Mouse (Mus musculus) gastrocnemius, postnatal 10 days (tissue): ENCODE measurements around the gene Arsb. TPM values are rescaled to one million over a fixed set of nuclear protein-coding genes. Genes with fewer than 3 reads are reported as not detected.

ENCODE experiments used
- DNase-seq: peaks from one replicate; pipeline ENCODE4 v3.0.0; 2021; ENCODE audit warnings: mixed read lengths
- total RNA-seq, 2 experiments: library from RNA; stranded (reverse); gene quantifications; 2 replicates each; pipeline ENCODE4 v1.2.3; 2021

Arsb gene
- total RNA-seq, 2 experiments from 2014 or later = 10.6 to 22.1 TPM

DNA sequence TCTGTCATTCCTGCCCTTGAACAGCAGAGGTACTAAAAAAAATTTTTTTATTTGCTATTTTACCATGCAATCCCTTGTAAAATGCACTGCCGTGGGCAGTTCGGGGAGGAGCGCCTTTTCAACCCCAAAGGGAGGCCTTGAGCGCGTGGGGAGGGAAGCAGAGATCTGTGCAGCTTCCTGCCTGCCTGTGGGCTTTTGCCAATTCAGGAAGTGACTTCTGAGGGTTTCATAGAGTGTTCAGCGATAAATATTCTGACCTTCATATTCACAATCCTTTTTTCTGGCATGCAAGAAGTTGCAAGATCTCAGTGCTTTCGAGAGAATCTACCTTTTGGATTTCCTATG, 151.1 kb downstream of the Arsb start:
- no peak for DNase-seq

DNA sequence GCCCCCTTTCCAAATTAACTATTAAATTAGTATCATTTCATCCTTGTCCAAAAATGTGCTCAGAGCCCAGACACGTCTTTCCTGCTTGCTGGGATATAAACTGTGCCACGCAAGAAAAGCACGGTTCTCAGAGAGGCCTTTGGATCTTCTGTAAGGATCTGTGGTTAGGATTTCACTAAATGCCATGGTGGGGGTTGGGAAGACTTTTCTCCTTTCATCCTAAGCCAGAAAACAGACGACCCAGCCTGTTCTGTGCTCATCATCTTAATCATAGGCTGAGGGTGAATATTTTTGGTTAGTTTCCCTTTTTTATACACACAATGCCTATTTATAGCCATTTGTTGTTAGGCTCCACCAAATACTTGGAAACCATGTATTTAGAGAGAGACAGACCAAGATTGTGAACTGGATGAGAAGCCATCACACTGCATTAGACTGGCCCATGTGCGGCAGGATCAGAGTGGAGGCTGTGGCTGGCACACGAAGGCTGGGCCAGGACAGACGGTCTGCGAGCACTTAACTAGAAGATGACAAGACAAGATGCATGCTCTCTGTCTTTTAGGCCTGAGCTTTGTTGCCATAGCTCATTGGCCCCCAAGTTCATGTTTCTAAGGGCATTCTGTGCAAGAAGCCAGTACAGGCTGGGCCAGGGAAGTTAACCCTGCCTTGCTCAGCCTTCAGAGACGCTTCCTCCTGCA, 153.5 kb downstream of the Arsb start:
- no peak for DNase-seq

DNA sequence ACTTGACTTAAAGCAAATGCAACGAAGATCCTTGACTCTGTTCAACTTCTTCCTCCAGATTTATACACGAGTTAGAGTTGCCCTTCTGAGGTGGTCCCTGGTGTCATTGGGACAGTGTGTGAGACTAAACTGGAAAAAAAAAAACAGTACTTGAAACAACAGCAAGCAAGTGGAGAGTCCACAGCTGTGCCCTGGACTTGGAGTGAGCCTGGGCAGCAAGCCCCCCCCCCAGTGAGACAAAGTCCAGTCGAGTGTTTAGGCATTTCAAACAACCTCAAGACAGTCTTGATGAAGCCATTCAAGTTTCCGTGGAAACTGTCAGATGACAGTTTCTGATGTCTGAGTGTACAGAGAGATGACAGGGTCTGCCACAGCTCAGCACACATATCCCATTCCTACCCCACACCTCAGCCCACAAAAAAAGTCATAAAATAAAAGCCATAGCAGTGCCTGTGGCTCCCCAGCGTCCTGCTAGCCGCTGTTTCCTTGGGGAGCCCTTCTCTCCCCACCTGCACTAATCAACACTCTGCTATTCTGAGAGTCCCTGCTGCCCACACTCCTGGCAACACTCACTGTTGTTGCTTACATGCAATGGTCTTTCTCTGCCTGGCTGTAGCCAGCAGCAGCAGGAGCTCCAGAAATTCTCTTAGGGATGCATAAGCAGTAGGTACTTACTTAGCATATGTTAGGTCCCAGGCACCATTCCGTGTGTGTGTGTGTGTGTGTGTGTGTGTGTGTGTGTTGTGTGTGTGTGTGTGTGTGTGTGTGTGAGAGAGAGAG, 159.3 kb downstream of the Arsb start:
- no peak for DNase-seq

DNA sequence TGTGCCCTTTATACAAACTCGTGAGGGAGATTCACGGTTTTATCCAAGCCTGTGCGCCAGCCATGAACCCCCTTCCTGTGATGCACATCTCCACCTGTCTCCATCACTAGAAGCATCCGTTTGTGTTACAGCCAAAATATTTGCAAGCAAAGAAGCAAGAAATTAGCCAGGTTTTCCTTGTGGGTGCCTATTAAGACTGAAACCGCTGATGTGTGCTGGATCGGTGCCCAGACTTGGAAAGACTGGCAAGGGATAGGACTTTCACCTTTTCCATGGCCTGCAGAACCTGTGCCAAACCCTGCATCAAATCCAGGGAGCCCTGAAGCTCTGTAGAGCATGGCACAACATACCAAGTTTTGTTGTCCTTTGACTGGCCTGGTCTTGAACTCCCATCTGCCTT, 165.0 kb downstream of the Arsb start:
- DNase-seq = no peak

DNA sequence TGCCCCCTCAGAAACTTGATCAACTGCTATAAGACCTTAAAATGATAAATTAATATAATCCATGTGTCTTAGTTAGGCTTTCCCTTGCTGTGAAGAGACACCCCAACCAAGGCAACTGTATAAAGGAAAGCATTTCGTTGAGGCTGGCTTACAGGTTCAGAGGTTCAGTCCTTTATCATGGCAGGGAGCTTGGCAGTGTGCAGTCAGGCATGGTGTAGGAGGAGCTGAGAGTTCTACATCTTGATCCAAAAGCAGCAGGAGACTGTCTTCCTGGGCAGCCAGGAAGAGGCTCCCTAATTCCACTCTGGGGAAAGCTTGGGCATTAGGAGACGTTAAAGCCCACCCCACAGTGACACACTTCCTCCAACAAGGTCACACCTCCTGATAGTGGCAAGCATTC, 166.7 kb downstream of the Arsb start:
- DNase-seq = no peak

DNA sequence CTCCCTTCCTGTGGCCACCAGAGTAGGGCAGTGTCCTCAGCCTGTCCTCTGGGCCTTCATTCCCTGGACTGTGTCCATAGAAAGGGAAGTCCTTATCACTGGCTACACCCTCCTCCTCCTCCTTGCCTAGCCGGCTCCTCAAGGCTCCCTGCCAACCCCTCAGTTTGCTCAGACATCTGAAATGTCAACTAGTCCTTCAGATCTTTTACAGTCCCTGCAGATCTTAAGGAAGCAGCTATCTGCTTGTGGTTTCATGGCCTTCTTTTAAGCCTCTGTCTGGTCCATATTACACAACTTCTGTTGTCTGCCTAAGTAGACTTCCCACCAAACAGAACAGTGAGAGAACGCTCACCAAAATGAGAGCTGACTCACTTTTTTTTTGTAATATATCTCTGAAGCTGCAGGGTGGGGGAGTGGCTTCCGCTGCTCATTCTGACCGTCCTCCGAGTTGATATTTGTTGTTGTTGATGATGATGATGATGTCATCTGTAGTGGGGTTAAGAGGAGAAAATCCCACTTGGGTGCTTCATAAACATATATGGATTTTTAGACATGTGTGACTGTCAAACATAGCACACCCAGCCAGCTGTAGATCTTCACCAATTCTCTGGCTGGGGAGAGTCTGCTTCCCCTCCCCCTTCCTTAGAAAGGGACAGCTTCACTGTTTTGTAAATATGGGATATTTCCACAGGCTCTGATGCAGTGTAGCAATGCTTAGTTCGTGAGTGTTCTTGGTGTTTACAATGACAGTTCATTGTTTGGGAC, 168.1 kb downstream of the Arsb start:
- peak; percentile 32 for DNase-seq

DNA sequence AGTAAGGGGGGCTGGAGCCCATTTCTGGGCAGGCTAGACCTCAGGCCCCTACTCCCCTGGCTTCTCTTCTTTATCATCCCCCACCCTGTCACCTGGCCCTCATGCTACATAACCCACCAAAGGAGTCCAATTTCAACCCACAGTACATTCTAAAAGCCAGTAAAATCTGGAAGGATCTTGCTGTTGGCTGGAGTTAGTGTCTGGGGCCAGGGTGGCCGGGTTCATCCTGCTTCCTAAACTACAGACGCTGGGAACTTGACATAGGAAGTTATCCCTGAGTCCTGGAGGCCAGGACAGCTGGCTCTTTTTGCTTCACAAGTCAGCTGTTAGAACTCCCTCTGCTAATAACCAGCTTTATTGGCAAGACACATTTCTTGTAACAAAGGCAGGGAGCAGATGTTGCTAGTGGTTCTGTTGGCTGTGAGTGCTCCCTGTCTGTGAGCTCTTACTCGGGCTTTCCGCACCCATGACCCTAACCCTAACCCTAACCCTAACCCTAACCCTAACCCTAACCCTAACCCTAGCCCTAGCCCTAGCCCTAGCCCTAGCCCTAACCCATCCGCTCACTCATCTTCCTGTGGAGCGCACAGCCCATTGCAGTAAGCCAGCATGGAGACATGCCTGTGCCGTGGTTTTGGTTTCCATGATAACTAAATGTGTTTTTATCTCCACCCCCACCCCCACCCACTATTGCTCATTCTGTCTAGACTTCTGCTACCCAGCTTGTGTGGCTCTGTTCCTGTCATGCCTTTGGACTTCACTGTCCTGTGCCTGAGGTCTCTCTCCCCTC, 169.5 kb downstream of the Arsb start:
- no peak for DNase-seq

DNA sequence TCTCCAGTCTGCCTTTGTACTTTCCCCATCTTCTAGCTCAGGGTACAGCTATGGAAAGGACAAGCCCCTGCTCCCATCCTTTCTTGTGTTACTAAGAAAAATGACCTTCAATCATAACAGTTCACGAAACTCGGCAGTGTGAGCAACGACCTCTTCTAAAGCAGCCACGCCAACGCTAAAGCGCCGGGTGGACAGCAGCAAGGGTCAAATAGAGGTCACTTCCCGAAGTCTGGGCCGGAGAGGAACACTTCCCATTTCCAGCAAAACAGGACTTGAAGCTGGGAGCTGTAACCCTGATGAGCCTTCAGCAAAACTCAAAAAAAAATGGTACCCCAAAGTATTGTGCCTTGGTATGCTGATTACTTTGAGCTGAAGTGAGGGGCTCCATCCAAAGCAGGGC, 179.6 kb downstream of the Arsb start:
- DNase-seq = no peak

DNA sequence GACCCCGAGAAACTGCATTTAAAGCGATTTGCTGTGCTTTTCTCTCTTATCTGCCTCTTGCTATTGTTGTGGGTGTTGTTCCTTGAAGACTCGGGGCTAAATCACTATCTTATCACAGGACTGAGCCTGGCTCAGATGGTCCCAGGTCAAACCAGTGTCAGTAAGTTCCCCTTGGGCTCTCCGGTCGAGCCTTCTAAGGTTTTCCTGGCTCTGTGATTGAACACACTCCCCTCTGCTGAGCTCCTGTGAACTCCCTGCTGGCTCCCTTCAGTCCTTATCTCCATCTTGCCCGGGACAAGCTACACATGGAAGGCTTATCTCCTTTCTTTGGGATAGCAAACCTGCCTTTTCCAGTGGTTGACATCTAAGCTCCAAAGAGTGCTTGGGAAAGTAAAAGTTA, 180.1 kb downstream of the Arsb start:
- no peak for DNase-seq

DNA sequence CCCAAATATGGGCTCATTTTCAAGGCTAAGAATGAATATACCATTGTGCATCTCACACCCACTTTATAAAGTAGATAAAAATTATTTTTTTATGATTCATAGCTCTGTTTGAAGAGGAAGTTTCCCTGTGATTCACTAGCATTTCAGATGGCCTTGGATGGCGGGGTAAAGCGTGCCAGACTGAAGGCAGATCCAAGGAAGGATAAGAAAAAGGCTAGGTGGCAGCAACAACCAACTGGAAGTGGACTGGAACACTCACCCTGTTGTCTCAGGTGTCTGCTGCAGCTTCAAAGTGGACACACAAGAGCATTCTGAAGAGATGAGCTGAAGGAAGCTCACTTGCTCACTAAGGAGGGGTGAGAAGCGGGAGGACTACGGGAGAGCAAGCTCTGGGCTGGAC, 181.0 kb downstream of the Arsb start:
- no peak for DNase-seq

DNA sequence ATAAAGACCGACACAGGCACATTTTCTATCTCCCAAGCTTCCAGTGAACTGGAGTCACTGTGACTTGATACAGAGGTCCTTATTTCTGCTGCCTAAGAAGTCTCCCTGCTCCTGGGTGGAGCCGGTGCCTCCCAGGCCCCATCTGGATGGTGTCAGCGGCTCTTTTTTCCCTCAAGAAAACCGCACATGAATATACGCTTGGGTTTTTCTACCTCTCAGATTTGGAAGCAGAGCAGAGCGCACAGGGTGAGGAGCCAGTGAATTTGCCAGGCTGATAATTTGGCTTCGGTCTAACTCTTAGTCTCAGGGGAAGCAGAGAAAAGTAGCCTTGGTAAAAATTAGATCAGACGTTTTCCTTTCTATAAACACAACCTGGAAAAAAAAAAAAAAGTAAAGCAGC, 186.5 kb downstream of the Arsb start:
- no peak for DNase-seq

DNA sequence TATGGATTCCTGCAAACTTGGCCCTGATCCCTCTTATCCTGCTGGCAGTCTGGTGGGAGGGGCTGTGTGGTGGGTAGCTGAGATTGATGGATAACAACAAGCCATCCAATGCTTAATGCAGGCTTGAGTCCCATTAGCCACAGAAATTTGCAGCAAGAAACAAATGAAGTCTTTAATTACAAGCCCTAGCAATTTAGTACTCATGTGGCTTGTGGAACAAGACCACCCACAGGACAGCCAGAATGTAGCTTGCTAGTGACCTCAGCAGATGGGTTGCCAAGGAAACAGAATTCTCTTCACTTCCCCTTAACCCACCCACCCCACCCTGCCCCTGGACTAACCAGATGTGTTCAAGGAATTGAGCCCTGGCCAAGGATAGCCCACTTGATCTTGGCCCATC, 194.8 kb downstream of the Arsb start:
- DNase-seq = no peak

DNA sequence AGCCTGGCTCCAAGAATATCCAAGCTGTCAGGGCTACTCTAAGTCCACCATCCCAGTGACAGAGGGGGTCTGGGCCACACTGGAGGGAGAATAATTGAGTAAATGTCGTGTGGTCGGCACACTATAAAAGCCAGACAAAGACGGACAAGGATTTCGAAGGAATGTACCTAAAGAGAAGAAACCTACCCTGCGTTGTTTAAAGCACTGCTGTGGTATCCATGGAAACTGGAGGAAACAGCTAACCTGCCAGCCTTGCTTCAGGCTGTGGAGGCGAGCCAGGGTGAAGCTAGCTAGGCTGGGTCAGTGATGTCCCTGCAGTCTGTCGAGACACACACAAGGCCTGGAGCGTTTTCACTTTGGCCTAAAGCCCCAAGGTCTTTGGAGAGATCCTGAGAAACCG, 195.7 kb downstream of the Arsb start:
- DNase-seq = peak; percentile 39

DNA sequence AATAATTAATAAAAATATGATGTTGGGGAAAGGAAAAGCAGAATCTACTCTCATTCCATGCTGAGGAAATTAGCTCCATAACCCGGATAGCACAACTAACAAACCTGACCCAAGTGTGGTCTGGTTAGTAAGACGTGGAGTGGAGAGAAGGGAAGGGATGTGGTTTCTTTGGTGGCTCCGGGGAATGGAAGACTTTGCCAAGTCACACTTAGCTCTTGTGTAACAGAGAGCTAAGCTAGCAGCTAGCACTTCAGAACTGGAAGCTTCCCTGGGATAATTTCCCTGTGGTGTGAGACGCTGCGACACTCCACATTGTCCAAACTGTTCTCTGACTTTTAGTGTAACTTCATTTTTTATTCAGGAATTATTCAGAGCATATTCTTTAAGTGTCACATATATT, 198.7 kb downstream of the Arsb start:
- DNase-seq = no peak

DNA sequence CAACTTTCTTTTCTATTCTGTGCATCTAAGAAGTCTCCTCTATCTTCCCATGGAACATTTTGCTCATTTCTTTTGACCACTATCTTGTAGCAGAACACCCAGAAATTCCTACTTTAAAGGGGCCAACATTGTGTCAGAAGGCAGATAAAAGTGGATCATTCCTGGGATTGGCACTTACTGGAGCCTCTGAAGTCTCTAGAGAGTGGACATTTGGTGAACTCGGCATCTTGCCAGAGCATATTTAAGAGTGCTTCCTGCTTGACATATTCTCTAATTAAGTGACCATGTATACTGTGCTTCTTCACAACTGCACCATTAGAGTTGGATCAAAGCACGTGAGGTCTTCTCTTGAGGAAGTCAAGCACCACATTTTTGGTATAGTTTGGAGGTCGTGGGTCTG, 201.0 kb downstream of the Arsb start:
- DNase-seq = no peak

DNA sequence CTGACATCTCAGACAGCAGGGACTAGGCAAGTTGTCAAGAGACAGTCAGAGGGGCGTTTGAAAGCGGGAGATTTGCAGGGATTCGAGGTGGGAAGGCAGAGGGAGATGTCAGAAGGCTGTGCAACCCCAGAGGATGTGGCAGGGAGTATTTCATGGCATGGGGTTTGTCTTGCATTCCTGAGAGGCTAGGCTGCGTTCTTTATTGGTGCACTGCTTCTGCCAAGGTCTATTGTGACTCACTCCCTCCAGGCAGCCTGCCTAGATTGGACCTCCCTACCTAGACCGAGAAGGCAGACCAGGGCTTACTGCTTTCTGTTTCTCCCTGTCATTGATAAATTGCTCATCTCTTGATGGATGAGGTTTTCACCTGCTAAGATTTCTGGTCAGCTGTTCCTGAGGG, 204.2 kb downstream of the Arsb start:
- no peak for DNase-seq

DNA sequence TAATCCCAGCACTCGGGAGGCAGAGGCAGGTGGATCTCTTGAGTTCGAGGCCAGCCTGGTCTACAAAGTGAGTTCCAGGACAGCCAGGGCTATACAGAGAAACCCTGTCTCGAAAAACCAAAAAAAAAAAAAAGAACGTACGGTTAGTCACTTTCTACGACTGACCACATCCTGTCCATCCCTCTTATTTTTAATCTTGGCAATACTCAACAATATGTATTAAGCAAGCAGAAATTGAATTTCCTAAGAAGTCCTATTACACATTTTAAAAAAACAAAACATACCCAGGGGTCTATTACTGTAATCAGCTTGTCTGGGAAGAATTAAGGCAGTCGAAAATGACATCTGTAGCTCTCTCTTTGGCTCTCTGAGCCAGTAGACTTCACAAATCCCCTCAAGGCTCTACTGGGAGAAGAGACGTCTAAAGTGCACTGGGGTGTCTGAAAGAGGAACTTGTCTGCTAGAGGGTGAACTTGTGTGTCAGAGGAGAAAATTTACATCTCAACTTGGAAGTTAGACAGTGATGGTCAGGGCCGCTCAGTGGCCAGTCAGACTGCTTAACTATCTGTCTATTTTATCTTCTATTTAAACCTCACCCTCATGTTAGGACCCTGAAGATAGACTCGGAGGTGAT, 205.6 kb downstream of the Arsb start:
- DNase-seq = no peak

DNA sequence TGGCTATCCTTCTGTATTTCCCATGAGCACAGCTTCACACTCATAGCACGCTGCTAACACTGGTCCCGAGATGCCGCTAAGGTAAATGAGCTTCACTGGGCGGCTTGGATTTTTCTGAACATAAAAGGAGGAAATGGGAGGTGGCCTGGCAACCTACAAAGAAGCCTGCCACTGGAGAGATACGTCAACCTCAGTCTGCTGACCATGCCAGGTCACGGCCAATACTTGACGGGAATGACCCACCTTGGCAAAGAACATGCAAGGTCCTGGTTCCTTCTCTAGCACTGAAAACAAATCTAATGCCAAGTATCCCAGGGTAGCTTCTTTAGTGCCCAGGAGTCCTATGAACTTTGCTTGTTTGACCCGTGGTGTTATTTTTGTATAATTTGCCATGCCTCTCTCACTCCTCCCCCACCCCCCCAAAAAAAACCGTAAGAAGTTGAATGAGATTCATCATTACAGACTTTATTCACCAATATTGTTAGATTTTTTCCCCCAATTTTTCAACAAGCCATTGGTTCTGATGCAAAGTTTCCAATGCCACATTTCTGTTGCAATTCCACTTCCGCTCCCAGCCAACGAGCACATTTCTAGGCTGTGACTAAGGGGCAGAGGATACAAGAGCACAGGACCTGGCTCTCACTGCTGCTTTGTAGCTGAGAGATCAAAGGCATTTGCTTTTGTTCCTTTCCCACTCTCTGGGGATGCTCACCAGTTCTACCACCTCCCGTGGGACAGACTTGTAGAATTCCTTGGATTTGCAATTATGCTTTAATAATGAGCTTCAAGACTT, 207.5 kb downstream of the Arsb start:
- DNase-seq = no peak

DNA sequence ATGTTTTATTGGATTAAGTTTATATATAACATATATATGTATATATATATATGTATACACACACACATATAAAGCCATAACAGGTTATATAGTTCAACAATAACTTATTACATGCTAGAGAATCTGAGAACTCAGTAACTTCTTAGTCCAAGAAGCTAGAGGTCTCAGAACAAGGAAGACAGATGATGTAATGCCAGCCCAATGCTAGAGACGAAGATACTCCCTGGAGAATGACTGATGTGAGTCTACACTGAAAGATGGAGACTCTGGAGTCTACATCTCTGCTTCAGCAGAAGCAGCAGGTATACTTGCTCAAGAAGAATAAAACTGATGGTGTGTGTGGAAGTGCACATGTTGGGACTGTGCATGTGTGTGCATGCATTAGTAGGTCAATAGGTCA, 208.3 kb downstream of the Arsb start:
- no peak for DNase-seq

DNA sequence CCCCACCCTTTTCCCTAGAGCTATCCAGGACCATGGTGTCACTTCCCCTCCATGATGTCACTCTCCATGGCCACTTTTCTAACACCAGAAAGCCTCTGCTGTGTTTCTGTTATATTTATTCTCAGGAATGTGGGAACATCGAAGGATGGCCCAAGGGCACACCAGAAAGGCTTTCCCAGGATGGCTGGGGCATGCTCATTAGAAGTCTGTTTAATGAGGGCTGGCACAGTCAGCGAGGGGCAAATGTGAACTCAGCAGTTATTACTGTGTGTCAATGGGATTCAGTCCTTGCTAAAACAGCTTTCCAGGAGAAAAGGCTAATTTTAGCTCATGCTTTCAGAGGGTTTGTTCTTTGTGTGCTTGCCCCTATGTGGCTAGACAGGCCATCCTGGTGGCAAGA, 213.1 kb downstream of the Arsb start:
- no peak for DNase-seq

DNA sequence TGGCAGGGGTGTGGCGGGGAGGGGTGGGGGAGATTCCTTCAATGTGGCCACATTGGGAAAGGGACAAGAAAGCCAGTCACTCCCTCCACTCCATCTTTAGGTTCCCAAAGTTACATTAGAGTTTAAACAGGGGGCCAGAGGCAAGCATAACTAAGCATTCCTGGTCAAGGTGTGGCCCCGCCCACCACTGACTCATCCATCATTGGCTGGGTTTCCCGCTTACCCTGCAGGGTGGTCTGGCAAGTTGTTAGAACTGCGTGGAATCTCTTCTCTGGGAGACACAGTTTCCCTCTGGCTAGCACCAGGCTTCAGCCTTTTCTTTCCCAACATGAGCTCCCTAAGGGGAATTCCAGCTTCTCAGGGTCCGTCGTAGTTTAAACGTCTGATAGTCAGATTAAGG, 213.8 kb downstream of the Arsb start:
- no peak for DNase-seq
